ENCODE assay signal across 17 mouse cellular contexts in the genomic region with DNA sequence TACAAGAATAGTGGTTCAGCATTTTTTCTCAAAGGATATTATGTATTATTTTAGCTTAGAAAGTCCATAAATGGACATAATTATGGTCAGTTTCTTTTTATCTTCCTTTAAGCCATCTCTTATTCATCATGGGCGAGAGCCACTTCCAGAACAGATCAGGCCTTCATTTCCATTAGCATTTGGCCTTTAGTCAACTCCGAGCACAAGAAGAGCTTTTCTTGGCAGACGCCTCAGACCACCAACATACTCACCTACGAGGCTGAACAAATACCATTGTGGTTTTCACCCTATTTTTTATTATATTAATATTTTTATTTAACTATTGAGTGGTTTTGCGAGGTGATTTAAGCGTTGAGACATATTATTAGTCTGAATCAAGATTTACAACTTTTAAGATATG.
"Had no signal": no experiment of that assay in that cellular context is flagged by ENCODE, and none has a peak within 500 bp of the region (broad histone marks: within the 10 kb centered on the region; RNA-seq: fewer than 3 reads in every experiment).

No protein-coding gene starts in this region.

- H3K36me3 ChIP-seq: lung, embryonic 15.5 days; midbrain, embryonic 10.5 days; midbrain, embryonic 12.5 days; midbrain, embryonic 15.5 days; neural tube, embryonic 13.5 days; neural tube, embryonic 15.5 days; stomach, embryonic 15.5 days had no signal

- H3K9ac ChIP-seq: lung, embryonic 15.5 days; midbrain, embryonic 12.5 days; midbrain, embryonic 15.5 days; neural tube, embryonic 13.5 days; neural tube, embryonic 15.5 days; stomach, embryonic 15.5 days had no signal

- H3K4me2 ChIP-seq: lung, embryonic 15.5 days; midbrain, embryonic 12.5 days; midbrain, embryonic 15.5 days; neural tube, embryonic 13.5 days; neural tube, embryonic 15.5 days; stomach, embryonic 15.5 days had no signal

- H3K27me3 ChIP-seq: lung, embryonic 15.5 days; midbrain, embryonic 12.5 days; midbrain, embryonic 15.5 days; neural tube, embryonic 13.5 days; neural tube, embryonic 15.5 days; stomach, embryonic 15.5 days had no signal

- ATAC-seq: lung, postnatal 0 days; midbrain, embryonic 15.5 days had no signal

- H3K4me3 ChIP-seq: lung, embryonic 15.5 days; midbrain, embryonic 10.5 days; midbrain, embryonic 12.5 days; midbrain, embryonic 15.5 days; myocyte; neural tube, embryonic 13.5 days; neural tube, embryonic 15.5 days; stomach, embryonic 15.5 days had no signal

- DNase-seq: lung, adult 18-20 months; lung, postnatal 14 days; lung, postnatal 4 days; right cerebral cortex, postnatal 14 days; thymus, adult 2 months; thymus, postnatal 25 days; thymus, postnatal 4 days had no signal

- H3K27ac ChIP-seq: lung, embryonic 15.5 days; midbrain, embryonic 10.5 days; midbrain, embryonic 12.5 days; midbrain, embryonic 15.5 days; neural tube, embryonic 13.5 days; neural tube, embryonic 15.5 days; stomach, embryonic 15.5 days; stomach, postnatal 0 days had no signal

- H3K4me1 ChIP-seq: lung, embryonic 15.5 days; midbrain, embryonic 10.5 days; midbrain, embryonic 15.5 days; neural tube, embryonic 13.5 days; stomach, embryonic 15.5 days had no signal

- H3K9me3 ChIP-seq: lung, embryonic 15.5 days; midbrain, embryonic 10.5 days; midbrain, embryonic 12.5 days; midbrain, embryonic 15.5 days; neural tube, embryonic 13.5 days; neural tube, embryonic 15.5 days; stomach, embryonic 15.5 days had no signal
